Mouse (Mus musculus): ENCODE data around the gene Prss57.

DNA sequence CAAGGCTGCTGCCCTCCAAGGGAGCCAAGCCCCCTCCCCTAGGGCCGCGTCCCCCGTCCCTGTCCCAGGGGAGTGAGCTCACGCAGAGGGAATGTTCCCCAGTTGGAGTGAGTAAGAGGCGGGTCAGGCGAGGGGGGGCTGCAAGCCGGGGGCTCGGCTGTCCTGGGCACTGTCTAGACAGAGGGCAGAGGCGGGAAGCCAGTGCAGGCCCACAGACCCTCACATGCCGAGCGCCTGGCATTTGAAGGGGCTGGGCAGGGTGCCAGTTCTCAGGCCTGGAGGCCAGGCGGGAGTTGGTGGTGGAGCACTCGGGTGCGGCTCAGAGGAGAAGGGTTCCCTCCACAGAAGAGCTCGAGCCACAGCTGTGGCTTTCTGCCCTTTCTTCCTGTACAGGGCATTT, 12.8 kb downstream of the Prss57 start:
- no peak for TF ChIP-seq CTCF (conservative IDR thresholded peaks at IDR 0.05; ENCODE audit: low read length)
- no peak for TF ChIP-seq POU5F1 (IDR thresholded peaks at IDR 0.05; ENCODE audit: borderline replicate concordance, low read length)
